Mouse (Mus musculus) right cerebral cortex, postnatal 36 days (tissue): ENCODE results near the gene Lpar5.
"Not testable (repeated sequence)": the region's sequence is repeated elsewhere in the genome, so short reads cannot be mapped to it uniquely, and the experiment has no call there.

ENCODE experiments used
- DNase-seq, 2 experiments: peaks; one replicate each; pipeline ENCODE4 v3.0.0; 2022; ENCODE audit warnings: low spot score in 2 of 2, mixed read lengths in 1 of 2

Gene Lpar5

GRCm38 (mm10) chr6:125067571-125067995, at the start of gene Lpar5:
Lpar5 (plus strand) TSS chr6:125067920.
- no peak for DNase-seq

GRCm38 (mm10) chr6:125030532-125030931, 37.2 kb upstream of the Lpar5 start:
- not testable (repeated sequence) for DNase-seq

GRCm38 (mm10) chr6:125031604-125032003, 36.1 kb upstream of the Lpar5 start:
- DNase-seq, result no peak

- no peak for DNase-seq
Measured at GRCm38 (mm10) chr6:125038666-125039065, 29.1 kb upstream of the Lpar5 start.

- no peak for DNase-seq
Measured at GRCm38 (mm10) chr6:125039131-125039530, 28.6 kb upstream of the Lpar5 start.

GRCm38 (mm10) chr6:125039533-125040153, 28.1 kb upstream of the Lpar5 start, which contains the start of gene Ing4:
Ing4 (plus strand) TSS chr6:125039760.
- peak; percentile 87 to 92 for DNase-seq

- DNase-seq, result no peak
Measured at GRCm38 (mm10) chr6:125040221-125040620, 27.5 kb upstream of the Lpar5 start.

- DNase-seq, result no peak
Measured at GRCm38 (mm10) chr6:125041047-125041446, 26.7 kb upstream of the Lpar5 start.

GRCm38 (mm10) chr6:125042081-125042480, 25.6 kb upstream of the Lpar5 start:
- DNase-seq, result no peak

GRCm38 (mm10) chr6:125046691-125047090, 21.0 kb upstream of the Lpar5 start:
- DNase-seq, result peak in 1 of 2 experiments; percentile 51

GRCm38 (mm10) chr6:125049678-125050077, 18.0 kb upstream of the Lpar5 start, which contains the start of gene Acrbp:
Acrbp (plus strand) TSS chr6:125049689.
- DNase-seq, result no peak

- no peak for DNase-seq
Measured at GRCm38 (mm10) chr6:125051237-125051636, 16.5 kb upstream of the Lpar5 start.

GRCm38 (mm10) chr6:125061493-125061892, 6.2 kb upstream of the Lpar5 start:
- no peak for DNase-seq

GRCm38 (mm10) chr6:125062511-125062910, 5.2 kb upstream of the Lpar5 start:
- no peak for DNase-seq

- DNase-seq, result no peak
Measured at GRCm38 (mm10) chr6:125063906-125064305, 3.8 kb upstream of the Lpar5 start.

- DNase-seq, result not testable (repeated sequence)
Measured at GRCm38 (mm10) chr6:125065223-125065622, 2.5 kb upstream of the Lpar5 start.

GRCm38 (mm10) chr6:125071170-125071895, 3.6 kb downstream of the Lpar5 start:
- DNase-seq, result no peak

GRCm38 (mm10) chr6:125071896-125072279, 4.2 kb downstream of the Lpar5 start:
- no peak for DNase-seq

- no peak for DNase-seq
Measured at GRCm38 (mm10) chr6:125073825-125074224, 6.1 kb downstream of the Lpar5 start.

- DNase-seq, result no peak
Measured at GRCm38 (mm10) chr6:125081394-125081793, 13.7 kb downstream of the Lpar5 start.

- DNase-seq, result peak; percentile 75
Measured at GRCm38 (mm10) chr6:125081797-125082560, 14.3 kb downstream of the Lpar5 start.

- no peak for DNase-seq
Measured at GRCm38 (mm10) chr6:125082801-125083386, 15.2 kb downstream of the Lpar5 start.
